Mouse (Mus musculus): ENCODE results near the gene Coq7. TPM values are rescaled to one million over a fixed set of nuclear protein-coding genes. Genes with fewer than 3 reads are reported as not detected.

The Coq7 gene
- total and polyA plus RNA-seq, 3 experiments = 59.5 to 66.2 TPM; not detected in 1

DNA sequence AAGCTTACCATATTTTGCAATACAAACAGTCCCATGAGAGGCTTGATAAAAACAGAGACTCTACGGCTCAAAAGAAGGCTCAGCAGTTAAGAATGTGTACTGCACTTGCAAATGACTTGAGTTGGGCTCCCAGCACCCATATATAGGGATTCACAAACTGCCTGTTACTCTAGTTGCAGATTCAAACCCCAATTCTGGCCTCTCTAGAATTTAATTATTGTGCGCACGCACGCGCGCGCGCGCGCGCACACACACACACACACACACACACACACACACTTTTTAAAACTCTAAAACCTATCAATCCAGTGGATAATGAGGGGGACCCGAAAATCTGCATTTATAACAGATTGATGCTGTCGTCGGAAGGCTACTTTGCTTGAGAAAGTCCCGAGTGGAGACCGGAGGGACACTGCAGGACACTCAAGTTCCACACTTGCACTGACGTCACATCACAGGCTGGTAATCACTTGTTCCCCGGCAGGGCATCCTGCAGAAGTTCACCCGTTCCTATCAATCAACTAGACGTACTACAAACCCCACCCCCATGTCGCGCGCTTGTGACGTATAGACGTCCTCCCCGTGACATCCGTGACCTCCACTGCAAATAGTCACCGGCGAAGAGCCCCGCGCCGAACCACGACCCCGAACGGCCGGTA lies 508 bp downstream of the Coq7 start (continued):
- no peak for TF ChIP-seq RCOR1 (IDR thresholded peaks at IDR 0.05; ENCODE audit: low read depth, low read length)
- no peak for TF ChIP-seq MAFK (IDR thresholded peaks at IDR 0.05; ENCODE audit: borderline replicate concordance, low read depth, low read length)

GRCm38 (mm10) chr7:118526967-118527366 lies 6.2 kb downstream of the Coq7 start:
- TF ChIP-seq TBP (IDR thresholded peaks at IDR 0.05; ENCODE audit: low read depth, low read length) (no peak), NELFE (IDR thresholded peaks at IDR 0.05; ENCODE audit: low read depth, low read length) (no peak), JUND (IDR thresholded peaks at IDR 0.05; ENCODE audit: low read depth, low read length) (no peak), MEF2A (IDR thresholded peaks at IDR 0.05; ENCODE audit: extremely low read depth, insufficient replicate concordance, low read depth, low read length, poor library complexity, severe bottlenecking) (no peak), CHD2 (IDR thresholded peaks at IDR 0.05; ENCODE audit: low read length) (no peak), GATA1 (IDR thresholded peaks at IDR 0.05; ENCODE audit: low read depth, low read length) (no peak), USF1 (IDR thresholded peaks at IDR 0.05; ENCODE audit: low read depth, low read length) (no peak), NRF1 (IDR thresholded peaks at IDR 0.05; ENCODE audit: insufficient read depth, low read depth, low read length, poor library complexity, severe bottlenecking) (no peak), MYC (IDR thresholded peaks at IDR 0.05; ENCODE audit: low read depth, low read length) (no peak), ELF1 (IDR thresholded peaks at IDR 0.05; ENCODE audit: low read depth, low read length) (no peak), MYB (IDR thresholded peaks at IDR 0.05; ENCODE audit: low read depth, low read length) (no peak)
- Histone ChIP-seq H3K9ac (ENCODE audit: control insufficient read depth, low read depth, low read length, poor library complexity, severe bottlenecking) (no peak overlapping the region), H3K79me2 (ENCODE audit: control insufficient read depth, insufficient read depth, low read length, poor library complexity) (no peaks in the 10 kb centered on the region), H3K27me3 (ENCODE audit: control insufficient read depth in 1 of 2, insufficient read depth in 2 of 2, low read length in 2 of 2) (no peaks in the 10 kb centered on the region), H3K9me3 (replicated peaks; ENCODE audit: insufficient read depth, low read length) (no peaks in the 10 kb centered on the region), H3K27ac (ENCODE audit: control insufficient read depth, low read depth, low read length) (no peak overlapping the region), H3K4me1 (ENCODE audit: control insufficient read depth in 1 of 2, insufficient read depth in 2 of 2, low read length in 2 of 2) (0 out of 4 replicates have a peak, but pooled peaks cover 0 to under 1% of the 10 kb centered on the region in 2 experiments), H3K4me3 (ENCODE audit: control insufficient read depth in 1 of 2, insufficient read depth in 1 of 2, low read depth in 2 of 2, low read length in 2 of 2) (no peak overlapping the region), H3K36me3 (ENCODE audit: control insufficient read depth in 1 of 2, insufficient read depth in 2 of 2, low read length in 2 of 2) (no peaks in the 10 kb centered on the region; a peak in 1 of 4 replicates)
- DNase-seq (ENCODE audit: low read depth, low spot score) = no peak

DNA sequence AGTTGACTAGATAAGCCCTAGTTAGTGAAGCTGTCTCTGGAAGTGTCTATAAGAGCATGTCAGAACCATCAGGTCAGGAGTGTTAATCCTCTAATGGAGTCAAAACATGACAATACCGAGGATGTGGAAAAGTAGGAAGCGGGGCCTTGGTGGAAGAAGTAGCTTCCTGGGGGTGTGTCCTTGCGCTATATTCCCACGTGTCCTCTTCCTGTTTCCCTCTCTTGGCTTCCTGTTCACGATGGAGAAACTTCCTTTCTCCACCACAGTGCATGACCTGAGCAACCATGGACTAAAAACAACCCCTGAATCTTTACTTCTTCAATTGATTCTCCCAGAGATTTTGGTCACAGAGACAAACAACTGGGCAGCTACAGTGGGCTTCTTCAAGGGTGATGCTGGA lies 11.1 kb downstream of the Coq7 start:
- H3K4me1 ChIP-seq (ENCODE audit: control insufficient read depth in 1 of 2, insufficient read depth in 2 of 2, low read length in 2 of 2) = no peaks in the 10 kb centered on the region; a peak in 1 of 4 replicates
- H3K79me2 ChIP-seq (ENCODE audit: control insufficient read depth, insufficient read depth, low read length, poor library complexity) = no peaks in the 10 kb centered on the region
- DNase-seq (ENCODE audit: low read depth, low spot score) = no peak
- H3K9me3 ChIP-seq (replicated peaks; ENCODE audit: insufficient read depth, low read length) = no peaks in the 10 kb centered on the region
- H3K9ac ChIP-seq (ENCODE audit: control insufficient read depth, low read depth, low read length, poor library complexity, severe bottlenecking) = no peak overlapping the region
- H3K27ac ChIP-seq (ENCODE audit: control insufficient read depth, low read depth, low read length) = no peak overlapping the region
- no peak for TF ChIP-seq KAT2A (conservative IDR thresholded peaks at IDR 0.05; ENCODE audit: low read depth, low read length)
- TF ChIP-seq POLR2AphosphoS5 (IDR thresholded peaks at IDR 0.05; ENCODE audit: borderline replicate concordance, low read depth, low read length) = no peak
- no peak for TF ChIP-seq MYC (IDR thresholded peaks at IDR 0.05; ENCODE audit: low read depth, low read length)
- TF ChIP-seq MAZ (IDR thresholded peaks at IDR 0.05; ENCODE audit: low read depth, low read length) = no peak
- no peak for TF ChIP-seq POLR2A (IDR thresholded peaks at IDR 0.05; ENCODE audit: control insufficient read depth in 1 of 2, insufficient read depth in 1 of 2, low read depth in 1 of 2, low read length in 2 of 2, poor library complexity in 1 of 2)
- TF ChIP-seq ELF1 (IDR thresholded peaks at IDR 0.05; ENCODE audit: low read depth, low read length) = no peak
- no peaks in the 10 kb centered on the region; a peak in 1 of 4 replicates for H3K36me3 ChIP-seq (ENCODE audit: control insufficient read depth in 1 of 2, insufficient read depth in 2 of 2, low read length in 2 of 2)
- no peak overlapping the region for H3K4me3 ChIP-seq (ENCODE audit: control insufficient read depth in 1 of 2, insufficient read depth in 1 of 2, low read depth in 2 of 2, low read length in 2 of 2)
- H3K27me3 ChIP-seq (ENCODE audit: control insufficient read depth in 1 of 2, insufficient read depth in 2 of 2, low read length in 2 of 2) = no peaks in the 10 kb centered on the region
